Mouse (Mus musculus): Measurements from ENCODE around the gene Tff1.

Gene Tff1

GRCm38 (mm10) chr17:31152966-31153499 lies 12.0 kb downstream of the Tff1 start:
- no peak for DNase-seq (ENCODE audit: low read depth, low spot score)

DNA sequence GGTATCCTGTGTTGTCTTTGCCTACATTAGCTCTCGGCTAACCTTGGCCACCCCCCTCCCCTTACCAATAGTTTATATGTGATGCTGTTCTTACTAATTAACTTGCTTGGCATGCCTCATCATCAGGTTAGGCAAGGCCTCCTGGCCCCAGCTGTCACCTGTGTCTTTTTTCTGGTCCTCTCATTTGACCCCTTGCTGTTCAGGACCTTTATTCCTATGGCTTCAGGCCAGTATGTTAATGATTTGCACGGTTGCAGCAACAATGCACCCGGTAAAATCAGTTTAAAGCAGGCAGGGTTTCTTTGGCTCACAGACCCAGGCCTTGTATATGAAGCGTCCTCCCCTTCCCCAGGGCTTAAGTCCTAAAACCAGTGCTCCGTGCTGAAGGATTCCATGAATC lies 12.6 kb downstream of the Tff1 start:
- no peak for DNase-seq (ENCODE audit: low read depth, low spot score)

DNA sequence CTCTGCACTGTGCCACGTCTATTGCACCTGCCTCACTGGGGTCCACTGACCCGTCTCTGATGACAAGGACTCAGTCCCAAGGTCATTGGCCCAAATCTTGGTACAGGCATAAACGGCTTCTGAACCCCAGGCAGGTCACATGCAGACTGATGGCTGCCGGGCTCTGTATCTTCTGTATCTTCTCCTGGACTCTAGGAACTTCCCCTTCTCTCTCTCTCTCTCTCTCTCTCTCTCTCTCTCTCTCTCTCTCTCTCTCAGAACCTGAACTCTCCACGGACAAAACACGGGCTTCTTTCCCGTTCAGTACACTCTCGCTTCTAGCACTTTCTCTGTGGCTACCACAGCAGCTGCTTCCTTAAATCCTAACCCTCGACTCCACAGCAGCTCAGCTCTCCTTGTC lies 19.1 kb downstream of the Tff1 start:
- no peak for DNase-seq (ENCODE audit: low read depth, low spot score)

GRCm38 (mm10) chr17:31144040-31145037 lies 20.7 kb downstream of the Tff1 start, which contains the start of gene Tff2:
Gene Tff2, minus strand, starts transcription at chr17:31144282.
- no peak for DNase-seq (ENCODE audit: low read depth, low spot score)

DNA sequence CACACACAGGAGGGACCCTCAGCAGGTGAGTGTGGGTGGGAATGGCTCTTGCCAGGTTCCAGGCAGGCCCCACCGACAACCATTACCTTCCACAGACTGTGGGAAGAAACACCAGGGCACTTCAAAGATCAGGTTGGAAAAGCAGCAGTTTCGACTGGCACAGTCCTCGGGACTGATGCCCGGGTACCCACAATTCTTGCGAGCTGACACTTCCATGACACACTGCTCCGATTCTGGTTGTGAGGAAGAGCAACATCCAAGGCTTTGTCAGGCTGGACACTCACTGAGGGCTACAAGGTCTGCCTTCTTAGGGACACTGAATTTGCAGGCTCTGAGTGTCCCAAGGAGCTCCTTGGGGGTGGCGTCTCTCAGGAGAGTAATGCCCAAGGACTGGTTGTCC lies 23.0 kb downstream of the Tff1 start:
- no peak for DNase-seq (ENCODE audit: low read depth, low spot score)

GRCm38 (mm10) chr17:31138398-31138797 lies 26.7 kb downstream of the Tff1 start:
- peak; percentile 74 for DNase-seq (ENCODE audit: low read depth, low spot score)

DNA sequence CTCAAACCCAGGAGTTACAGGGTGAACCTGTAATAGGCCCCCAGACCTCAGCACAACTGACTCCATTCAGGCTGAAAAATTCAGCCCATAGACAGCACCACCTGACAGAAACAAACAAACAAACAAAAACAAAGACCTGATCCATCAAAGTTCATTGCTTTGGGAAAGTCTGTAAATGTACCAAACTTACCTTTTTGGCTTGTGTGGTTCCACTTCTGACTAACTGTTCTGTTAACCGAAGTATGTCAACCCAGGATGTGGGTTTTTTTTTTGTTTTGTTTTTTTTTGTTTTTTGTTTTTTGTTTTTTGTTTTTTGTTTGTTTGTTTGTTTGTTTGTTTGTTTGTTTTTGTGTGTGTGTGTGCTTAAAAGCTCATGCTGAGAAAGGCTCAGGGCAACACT lies 28.3 kb downstream of the Tff1 start:
- no peak for DNase-seq (ENCODE audit: low read depth, low spot score)

- no peak for DNase-seq (ENCODE audit: low read depth, low spot score)
Measured at GRCm38 (mm10) chr17:31136291-31136690, 28.8 kb downstream of the Tff1 start.

DNA sequence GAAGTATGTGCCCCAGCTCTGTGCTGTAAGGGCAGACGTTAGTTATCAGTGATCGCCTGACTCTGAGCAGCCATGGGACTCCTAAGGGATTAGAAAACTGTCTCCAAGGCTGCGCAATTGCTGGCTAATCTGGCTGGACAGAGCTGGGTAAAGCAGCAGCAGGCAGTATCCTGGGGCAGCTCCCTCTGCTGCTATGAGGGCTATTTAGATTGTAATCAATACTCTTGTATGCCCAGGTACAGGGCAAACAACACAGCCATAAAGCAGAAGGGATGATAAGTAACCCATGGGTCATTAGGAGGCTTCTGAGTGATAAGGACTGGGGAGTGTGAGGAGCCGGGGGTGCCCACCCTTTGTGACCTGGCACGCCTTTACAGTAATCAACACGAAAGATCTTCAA lies 30.2 kb downstream of the Tff1 start:
- DNase-seq (ENCODE audit: low read depth, low spot score): no peak

DNA sequence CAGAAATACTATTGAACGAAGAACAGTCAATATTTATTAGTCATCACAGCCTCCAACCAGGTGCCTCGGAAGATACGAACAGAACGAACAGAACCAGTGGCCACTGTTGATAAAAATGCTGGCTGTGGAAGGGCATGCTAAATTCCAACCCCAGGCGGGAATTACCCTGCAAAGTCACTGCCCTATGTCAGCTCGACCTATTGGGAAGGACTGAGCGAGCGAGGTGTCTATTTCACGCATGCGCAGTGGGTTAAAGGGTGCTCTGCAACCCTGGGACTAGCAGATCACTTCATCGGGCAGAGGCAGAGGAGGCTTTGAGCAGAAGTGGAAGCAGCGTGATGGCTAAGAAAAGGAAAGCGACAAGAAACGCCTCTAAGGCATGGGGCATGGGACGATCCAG lies 31.3 kb downstream of the Tff1 start:
- DNase-seq (ENCODE audit: low read depth, low spot score): no peak

GRCm38 (mm10) chr17:31131269-31131821 lies 33.7 kb downstream of the Tff1 start:
- DNase-seq (ENCODE audit: low read depth, low spot score): no peak

GRCm38 (mm10) chr17:31129452-31129851 lies 35.6 kb downstream of the Tff1 start, which contains the start of gene Tff3:
Gene Tff3, minus strand, starts transcription at chr17:31129646.
- DNase-seq (ENCODE audit: low read depth, low spot score): peak; percentile 29

DNA sequence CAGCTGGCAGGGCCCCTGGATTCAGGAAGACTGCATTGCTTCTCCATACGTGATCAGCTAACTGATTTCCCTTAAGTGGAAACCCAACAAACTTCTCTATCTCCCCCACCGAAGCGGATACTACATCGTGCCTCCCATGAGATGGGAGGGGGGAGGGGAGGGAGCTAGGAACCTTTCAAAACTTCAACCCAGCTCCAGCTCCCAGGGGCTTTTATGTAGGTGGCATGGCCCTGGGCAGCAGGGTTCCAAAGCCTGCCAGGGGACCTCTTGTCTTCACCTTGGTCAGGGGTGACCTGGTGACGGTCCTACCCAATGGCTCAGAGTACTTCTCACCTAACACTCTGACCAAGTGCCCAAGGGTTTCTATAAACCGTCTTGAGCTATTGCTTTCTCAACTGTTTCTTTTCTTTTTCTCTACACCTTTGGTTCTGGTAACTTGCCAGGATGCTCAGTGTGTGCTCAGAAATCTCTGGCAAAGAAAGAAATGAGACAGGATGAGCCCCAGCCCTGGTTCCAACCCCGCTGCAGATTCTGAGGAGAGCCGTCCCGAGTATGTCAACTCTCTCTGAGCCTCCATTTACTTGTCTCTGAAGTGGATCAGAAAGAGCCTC lies 36.3 kb downstream of the Tff1 start:
- DNase-seq (ENCODE audit: low read depth, low spot score): no peak

- DNase-seq (ENCODE audit: low read depth, low spot score): peak; percentile 47
Measured at GRCm38 (mm10) chr17:31125548-31126266, 39.4 kb downstream of the Tff1 start.

DNA sequence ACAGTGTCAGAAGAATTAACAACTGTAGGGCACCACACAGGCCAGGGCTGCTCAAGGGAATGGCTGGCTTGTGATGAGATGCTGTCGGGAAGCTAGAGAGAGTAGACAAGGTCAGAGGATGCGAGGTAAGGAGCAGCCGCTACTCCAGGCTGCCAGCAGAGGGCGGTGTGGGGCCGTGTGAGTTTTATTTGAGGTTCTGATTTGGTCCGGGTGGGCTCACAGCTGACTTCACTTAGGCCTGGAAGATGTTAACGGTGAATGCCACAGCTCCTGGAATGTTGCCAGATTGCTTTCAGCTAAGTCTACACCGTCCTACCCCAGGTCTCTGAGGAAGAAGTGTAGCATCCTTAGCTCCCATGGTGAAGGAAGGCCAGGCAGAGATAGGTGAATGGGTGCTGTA lies 43.1 kb downstream of the Tff1 start:
- DNase-seq (ENCODE audit: low read depth, low spot score): peak; percentile 55

DNA sequence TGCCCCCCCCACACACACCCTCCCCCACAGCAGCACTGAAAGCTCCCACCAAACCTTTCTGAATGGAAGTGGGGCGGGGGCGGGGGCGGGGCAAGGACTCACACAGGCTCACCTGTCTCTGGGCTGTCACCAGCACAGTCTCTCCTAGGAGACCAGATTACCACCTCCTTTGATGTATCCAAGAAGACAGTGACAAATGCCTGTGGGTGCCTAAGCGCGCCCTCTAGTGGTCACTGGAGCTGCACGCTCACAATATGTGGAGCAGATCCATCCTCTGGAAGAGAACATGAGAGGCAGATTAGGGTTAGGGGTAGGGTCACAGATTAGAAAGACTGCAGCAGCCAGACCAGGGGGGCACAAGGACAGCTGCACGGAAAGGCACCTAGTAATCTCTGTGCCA lies 45.6 kb downstream of the Tff1 start:
- DNase-seq (ENCODE audit: low read depth, low spot score): peak; percentile 82

- no peak for DNase-seq (ENCODE audit: low read depth, low spot score)
Measured at GRCm38 (mm10) chr17:31117946-31118345, 47.1 kb downstream of the Tff1 start.

DNA sequence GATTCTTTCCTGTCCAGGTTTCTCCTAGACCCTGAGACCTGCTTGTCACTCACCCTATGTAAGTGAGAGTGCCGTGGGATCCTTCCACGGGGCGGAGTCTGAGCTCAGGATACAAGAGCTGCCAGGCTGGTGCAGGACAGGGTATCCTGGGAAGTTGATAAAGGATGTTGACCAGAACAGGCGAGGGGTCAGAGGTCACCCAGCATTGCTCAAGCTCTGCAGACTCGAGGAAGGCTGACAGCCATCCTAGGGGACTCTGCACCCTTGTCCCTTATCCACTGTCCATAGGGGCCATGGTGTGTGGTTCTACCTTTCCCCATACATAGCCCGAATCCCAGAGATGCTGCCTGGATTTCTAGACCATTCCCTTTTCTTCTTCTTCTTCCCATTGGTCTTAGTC lies 49.0 kb downstream of the Tff1 start:
- no peak for DNase-seq (ENCODE audit: low read depth, low spot score)

DNA sequence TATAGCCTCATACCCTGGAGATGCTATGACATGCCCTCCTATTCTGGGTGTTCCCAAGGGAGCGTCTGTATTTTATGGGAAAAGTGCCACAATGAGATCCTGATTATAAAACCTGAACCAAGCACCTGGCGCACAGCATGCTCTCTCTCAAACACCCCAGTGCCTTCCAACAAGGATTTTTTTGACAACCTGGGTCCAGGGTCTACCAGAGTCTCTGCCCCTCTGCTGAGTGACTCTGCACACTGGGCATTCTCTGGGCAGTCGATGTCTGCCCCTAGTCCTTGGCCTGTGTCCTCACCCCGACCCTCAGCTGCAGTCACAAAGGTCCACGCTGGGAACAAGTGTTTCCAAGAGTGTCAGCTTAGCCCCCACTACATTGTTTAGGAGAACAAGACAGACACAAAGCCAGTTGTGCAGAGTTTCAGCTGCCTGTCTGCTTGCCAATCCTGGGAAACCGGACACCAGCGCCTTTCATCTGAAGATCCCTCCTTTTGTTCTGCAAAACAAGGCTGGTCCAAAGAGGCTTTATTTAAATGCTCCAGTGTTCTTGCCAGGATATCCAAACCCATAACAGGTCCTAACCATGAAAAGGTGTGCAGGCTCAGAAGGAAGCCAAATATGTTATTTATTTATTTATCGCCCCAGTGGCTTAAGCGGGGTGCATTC lies 51.8 kb downstream of the Tff1 start:
- DNase-seq (ENCODE audit: low read depth, low spot score): peak; percentile 26

All from mesoderm, embryonic 11.5 days (tissue).